Mouse (Mus musculus): Measurements from ENCODE around the gene Arhgap22.

Gene Arhgap22

GRCm38 (mm10) chr14:33282447-33282846 is 68.6 kb downstream of the Arhgap22 start:
- no peak for DNase-seq (ENCODE audit: low spot score)

- DNase-seq (ENCODE audit: low spot score), result no peak
Observed at GRCm38 (mm10) chr14:33287920-33288319, 74.1 kb downstream of the Arhgap22 start.

- no peak for DNase-seq (ENCODE audit: low spot score)
Observed at GRCm38 (mm10) chr14:33290038-33290437, 76.2 kb downstream of the Arhgap22 start.

GRCm38 (mm10) chr14:33294488-33294887 is 80.7 kb downstream of the Arhgap22 start:
- no peak for DNase-seq (ENCODE audit: low spot score)

- DNase-seq (ENCODE audit: low spot score), result no peak
Observed at GRCm38 (mm10) chr14:33296698-33297341, 83.0 kb downstream of the Arhgap22 start.

- no peak for DNase-seq (ENCODE audit: low spot score)
Observed at GRCm38 (mm10) chr14:33300591-33300990, 86.8 kb downstream of the Arhgap22 start.

- DNase-seq (ENCODE audit: low spot score), result peak; percentile 9
Observed at GRCm38 (mm10) chr14:33303348-33303819, 89.6 kb downstream of the Arhgap22 start.

- no peak for DNase-seq (ENCODE audit: low spot score)
Observed at GRCm38 (mm10) chr14:33305645-33306281, 91.9 kb downstream of the Arhgap22 start.

- DNase-seq (ENCODE audit: low spot score), result no peak
Observed at GRCm38 (mm10) chr14:33310719-33311118, 96.9 kb downstream of the Arhgap22 start.

GRCm38 (mm10) chr14:33312309-33312708 is 98.5 kb downstream of the Arhgap22 start:
- no peak for DNase-seq (ENCODE audit: low spot score)

GRCm38 (mm10) chr14:33313624-33314023 is 99.8 kb downstream of the Arhgap22 start:
- no peak for DNase-seq (ENCODE audit: low spot score)

- no peak for DNase-seq (ENCODE audit: low spot score)
Observed at GRCm38 (mm10) chr14:33314160-33314559, 100.3 kb downstream of the Arhgap22 start.

GRCm38 (mm10) chr14:33315111-33315510 is 101.3 kb downstream of the Arhgap22 start:
- DNase-seq (ENCODE audit: low spot score), result no peak

GRCm38 (mm10) chr14:33315771-33316170 is 101.9 kb downstream of the Arhgap22 start:
- no peak for DNase-seq (ENCODE audit: low spot score)

- no peak for DNase-seq (ENCODE audit: low spot score)
Observed at GRCm38 (mm10) chr14:33317946-33318345, 104.1 kb downstream of the Arhgap22 start.

GRCm38 (mm10) chr14:33319541-33320521 is 106.0 kb downstream of the Arhgap22 start:
- DNase-seq (ENCODE audit: low spot score), result peak; percentile 28

- DNase-seq (ENCODE audit: low spot score), result no peak
Observed at GRCm38 (mm10) chr14:33320856-33321255, 107.0 kb downstream of the Arhgap22 start.

GRCm38 (mm10) chr14:33322661-33323088 is 108.8 kb downstream of the Arhgap22 start:
- no peak for DNase-seq (ENCODE audit: low spot score)

- no peak for DNase-seq (ENCODE audit: low spot score)
Observed at GRCm38 (mm10) chr14:33324556-33324955, 110.7 kb downstream of the Arhgap22 start.

GRCm38 (mm10) chr14:33328369-33328768 is 114.5 kb downstream of the Arhgap22 start:
- no peak for DNase-seq (ENCODE audit: low spot score)

GRCm38 (mm10) chr14:33329297-33329805 is 115.5 kb downstream of the Arhgap22 start:
- no peak for DNase-seq (ENCODE audit: low spot score)

- DNase-seq (ENCODE audit: low spot score), result no peak
Observed at GRCm38 (mm10) chr14:33330986-33331385, 117.2 kb downstream of the Arhgap22 start.

Measured in spleen, adult 12 weeks (tissue).